Mouse (Mus musculus): ENCODE results near the gene Dmrtb1. TPM values are rescaled to one million over a fixed set of nuclear protein-coding genes. Genes with fewer than 3 reads are reported as not detected.

Gene Dmrtb1
- total and polyA plus RNA-seq, 3 experiments, result not detected

DNA sequence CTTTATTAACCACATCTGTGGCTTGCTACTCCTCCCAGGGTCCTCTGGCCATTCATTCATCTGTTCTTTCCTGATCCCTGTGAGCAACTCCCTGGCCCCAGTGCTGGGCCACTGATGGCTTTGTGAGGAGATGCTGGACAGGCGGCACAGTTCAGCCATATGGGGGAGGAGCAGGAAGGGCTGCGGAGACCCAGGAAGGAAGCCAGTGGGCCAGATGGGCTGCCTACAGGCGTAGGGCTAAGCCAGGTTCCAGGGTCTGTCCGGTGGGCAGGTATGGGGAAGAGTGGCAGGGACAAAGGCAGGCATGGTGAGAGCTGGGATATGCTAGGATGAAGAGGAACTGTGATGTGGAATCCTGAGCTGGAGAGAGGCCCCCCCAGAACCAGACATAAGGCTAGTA is 55.8 kb downstream of the Dmrtb1 start:
- H3K27ac ChIP-seq (ENCODE audit: control insufficient read depth, low read depth, low read length), result no peak overlapping the region
- no peaks in the 10 kb centered on the region for H3K27me3 ChIP-seq (ENCODE audit: control insufficient read depth in 1 of 2, insufficient read depth in 2 of 2, low read length in 2 of 2)
- H3K9ac ChIP-seq (ENCODE audit: control insufficient read depth, low read depth, low read length, poor library complexity, severe bottlenecking), result no peak overlapping the region
- no peak for DNase-seq (ENCODE audit: low read depth, low spot score)
- H3K4me1 ChIP-seq (ENCODE audit: control insufficient read depth in 1 of 2, insufficient read depth in 2 of 2, low read length in 2 of 2), result no peaks in the 10 kb centered on the region
- TF ChIP-seq MAX (IDR thresholded peaks at IDR 0.05; ENCODE audit: low read length) (no peak), KAT2A (conservative IDR thresholded peaks at IDR 0.05; ENCODE audit: low read depth, low read length) (no peak), HCFC1 (IDR thresholded peaks at IDR 0.05; ENCODE audit: low read depth, low read length) (no peak), TCF12 (IDR thresholded peaks at IDR 0.05; ENCODE audit: low read depth, low read length) (no peak), CTCF (IDR thresholded peaks at IDR 0.05 in 2 of 3, conservative IDR thresholded peaks at IDR 0.05 in 1 of 3; ENCODE audit: control insufficient read depth in 1 of 3, insufficient read depth in 1 of 3, low read depth in 2 of 3, low read length in 3 of 3, poor library complexity in 1 of 3, severe bottlenecking in 1 of 3) (no peak), ZKSCAN1 (IDR thresholded peaks at IDR 0.05; ENCODE audit: low read depth, low read length) (no peak), UBTF (IDR thresholded peaks at IDR 0.05; ENCODE audit: borderline replicate concordance, insufficient read depth, low read depth, low read length) (no peak), SMC3 (IDR thresholded peaks at IDR 0.05; ENCODE audit: low read depth, low read length) (no peak), ETS1 (IDR thresholded peaks at IDR 0.05; ENCODE audit: low read depth, low read length) (no peak), GABPA (IDR thresholded peaks at IDR 0.05; ENCODE audit: low read depth, low read length) (no peak), TAL1 (IDR thresholded peaks at IDR 0.05; ENCODE audit: low read length) (no peak), MAFK (IDR thresholded peaks at IDR 0.05; ENCODE audit: borderline replicate concordance, low read depth, low read length) (no peak), JUND (IDR thresholded peaks at IDR 0.05; ENCODE audit: low read depth, low read length) (no peak)
- H3K36me3 ChIP-seq (ENCODE audit: control insufficient read depth in 1 of 2, insufficient read depth in 2 of 2, low read length in 2 of 2), result no peaks in the 10 kb centered on the region
- no peak overlapping the region for H3K4me3 ChIP-seq (ENCODE audit: control insufficient read depth in 1 of 2, insufficient read depth in 1 of 2, low read depth in 2 of 2, low read length in 2 of 2)
- no peaks in the 10 kb centered on the region for H3K79me2 ChIP-seq (ENCODE audit: control insufficient read depth, insufficient read depth, low read length, poor library complexity)
- no peaks in the 10 kb centered on the region for H3K9me3 ChIP-seq (replicated peaks; ENCODE audit: insufficient read depth, low read length)

Other genes with a start within 250 kb of the Dmrtb1 start
- 0.46 TPM in 1 of 2 replicates, not detected in the other for gene Glis1, start 249.6 kb downstream of the Dmrtb1 start, total RNA-seq (2012; rRNA removed)
- gene Glis1, start 249.6 kb downstream of the Dmrtb1 start, polyA plus RNA-seq (2012; ENCODE audit: insufficient read depth in 1 of 2, insufficient read length in 2 of 2, low read depth in 1 of 2, low replicate concordance in 2 of 2, missing spikeins in 1 of 2), result under 1 TPM in 1 of 2 experiments, not detected in 1; 0.93 TPM
- gene Lrp8, start 118.0 kb upstream of the Dmrtb1 start, total RNA-seq (2012; rRNA removed), result 20.6 and 25.2 TPM in 2 replicates
- 10 to 100 TPM in 1 of 2 experiments, not detected in 1; 33.2 TPM for gene Lrp8, start 118.0 kb upstream of the Dmrtb1 start, polyA plus RNA-seq (2012; ENCODE audit: insufficient read depth in 1 of 2, insufficient read length in 2 of 2, low read depth in 1 of 2, low replicate concordance in 2 of 2, missing spikeins in 1 of 2)
- gene Magoh, start 195.5 kb upstream of the Dmrtb1 start, total RNA-seq (2012; rRNA removed), result 265 and 276 TPM in 2 replicates
- 100 to 1,000 TPM in 1 of 2 experiments, not detected in 1; 207 TPM for gene Magoh, start 195.5 kb upstream of the Dmrtb1 start, polyA plus RNA-seq (2012; ENCODE audit: insufficient read depth in 1 of 2, insufficient read length in 2 of 2, low read depth in 1 of 2, low replicate concordance in 2 of 2, missing spikeins in 1 of 2)
- gene 0610037L13Rik, start 205.6 kb upstream of the Dmrtb1 start, total RNA-seq (2012; rRNA removed), result 54.6 and 65.0 TPM in 2 replicates
- 10 to 100 TPM in 1 of 2 experiments, not detected in 1; 35.5 TPM for gene 0610037L13Rik, start 205.6 kb upstream of the Dmrtb1 start, polyA plus RNA-seq (2012; ENCODE audit: insufficient read depth in 1 of 2, insufficient read length in 2 of 2, low read depth in 1 of 2, low replicate concordance in 2 of 2, missing spikeins in 1 of 2)
- gene Cpt2, start 239.4 kb upstream of the Dmrtb1 start, total RNA-seq (2012; rRNA removed), result 14.0 and 16.1 TPM in 2 replicates
- 10 to 100 TPM in 1 of 2 experiments, not detected in 1; 37.6 TPM for gene Cpt2, start 239.4 kb upstream of the Dmrtb1 start, polyA plus RNA-seq (2012; ENCODE audit: insufficient read depth in 1 of 2, insufficient read length in 2 of 2, low read depth in 1 of 2, low replicate concordance in 2 of 2, missing spikeins in 1 of 2)